Mouse (Mus musculus) kidney, adult 8-10 months (tissue): ENCODE results near the gene Crym.

Experiments
- DNase-seq, 2 experiments: peaks; one replicate each; pipeline ENCODE4 v3.0.0; 2022

The Crym gene

DNA sequence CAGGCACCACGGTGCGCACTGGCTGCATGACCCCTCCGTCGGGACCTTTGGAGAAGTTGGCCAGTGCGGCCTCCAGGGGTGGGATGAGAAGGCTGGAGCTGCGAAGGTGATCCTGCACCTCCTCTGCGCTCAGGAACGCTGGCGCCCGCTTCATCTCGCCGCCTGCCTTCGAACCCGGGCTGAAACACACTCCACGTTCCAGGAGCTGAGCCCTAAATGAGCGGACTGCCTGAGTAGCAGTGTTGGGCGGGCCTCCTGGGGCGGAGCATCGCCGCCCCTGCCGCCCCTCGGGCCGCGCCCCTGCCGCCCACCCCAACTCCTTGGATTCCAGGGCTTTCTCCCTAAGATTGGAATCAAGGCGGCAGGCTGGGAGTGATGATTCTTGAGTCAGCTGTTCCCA, at the start of gene Crym:
TSS of gene Crym (minus strand) at position 341 of the 400 bp plus-strand sequence.
- DNase-seq: peak in 1 of 2 experiments; percentile 20

DNA sequence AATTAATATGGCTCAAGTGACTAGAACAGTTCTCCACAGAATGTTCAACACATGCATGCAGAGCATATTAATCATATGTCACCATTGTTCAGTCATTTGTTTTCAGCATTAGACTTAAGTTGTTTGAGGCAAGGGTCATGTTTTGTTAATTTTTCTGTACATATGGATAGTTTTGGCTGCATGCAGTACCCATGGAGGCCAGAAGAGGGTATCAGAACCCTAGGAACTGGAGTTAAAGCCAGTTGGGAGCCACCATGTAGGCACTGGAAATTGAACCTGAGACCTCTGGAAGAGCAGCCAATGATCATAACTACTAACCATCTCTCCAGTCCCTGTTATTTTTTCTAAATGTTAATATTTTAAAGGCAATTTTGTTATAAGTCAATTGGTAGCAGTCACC, 39.2 kb upstream of the Crym start:
- peak in 1 of 2 experiments; percentile 15 for DNase-seq

DNA sequence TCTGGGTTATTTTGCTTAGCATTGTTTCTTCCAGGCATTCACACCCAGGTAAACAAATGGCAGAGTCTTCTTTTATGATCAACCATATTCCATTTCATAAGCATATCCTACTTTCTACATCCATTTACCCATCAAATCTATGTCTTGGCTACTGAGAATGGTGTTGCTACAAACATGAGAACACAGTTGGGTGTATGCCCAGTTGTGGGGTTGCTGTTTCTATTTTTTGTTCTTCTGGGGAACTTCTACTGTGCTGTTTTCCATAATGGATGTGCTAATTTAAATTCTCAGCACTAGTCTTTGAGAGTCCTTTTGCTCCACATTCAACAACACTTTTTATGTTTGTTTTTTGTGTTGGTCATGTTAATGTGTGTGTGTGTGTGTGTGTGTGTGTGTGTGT, 26.6 kb upstream of the Crym start:
- DNase-seq: no peak

DNA sequence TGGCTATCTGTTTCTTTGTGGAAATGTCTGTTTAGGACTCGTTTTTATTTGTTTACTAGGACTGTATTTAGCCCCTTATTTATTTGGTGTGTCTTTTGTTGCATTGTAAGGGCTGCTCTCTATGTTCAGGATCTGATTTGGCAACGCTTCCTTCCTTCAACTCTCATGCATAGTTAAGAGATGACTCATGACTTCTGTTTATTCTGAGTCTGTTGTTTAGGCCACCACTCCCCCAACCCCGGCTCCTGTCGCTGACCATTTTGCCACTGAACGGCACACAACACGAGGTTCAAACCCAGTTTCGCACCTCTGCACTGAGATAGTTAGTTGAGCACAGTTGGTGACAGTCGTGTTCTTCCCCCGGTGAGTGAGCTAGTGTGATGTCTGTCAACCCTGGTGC, 4.1 kb upstream of the Crym start:
- DNase-seq: no peak

DNA sequence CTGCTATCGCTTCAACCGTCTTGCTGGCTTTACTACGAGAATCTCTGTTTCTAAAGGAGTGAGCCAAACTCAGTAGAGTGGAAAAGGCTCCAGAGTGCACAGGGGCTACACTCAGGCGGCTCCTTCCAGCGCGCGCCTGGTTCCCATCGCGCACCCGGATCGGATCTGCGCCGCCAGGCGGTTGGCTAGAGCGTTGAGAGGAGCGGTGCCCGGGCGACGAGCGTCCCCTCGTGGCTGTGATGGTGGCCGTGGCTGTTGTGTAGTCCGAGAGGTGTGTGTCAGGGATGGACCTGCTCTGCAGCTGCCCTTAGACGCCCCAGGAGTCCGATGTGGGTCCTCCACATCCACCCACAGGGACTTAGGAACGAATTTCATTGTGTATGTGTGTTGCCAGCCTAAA, 1.9 kb upstream of the Crym start, which contains the start of gene Abca14:
TSS of gene Abca14 (plus strand) at position 173 of the 400 bp plus-strand sequence.
- peak; percentile 78 to 93 for DNase-seq

DNA sequence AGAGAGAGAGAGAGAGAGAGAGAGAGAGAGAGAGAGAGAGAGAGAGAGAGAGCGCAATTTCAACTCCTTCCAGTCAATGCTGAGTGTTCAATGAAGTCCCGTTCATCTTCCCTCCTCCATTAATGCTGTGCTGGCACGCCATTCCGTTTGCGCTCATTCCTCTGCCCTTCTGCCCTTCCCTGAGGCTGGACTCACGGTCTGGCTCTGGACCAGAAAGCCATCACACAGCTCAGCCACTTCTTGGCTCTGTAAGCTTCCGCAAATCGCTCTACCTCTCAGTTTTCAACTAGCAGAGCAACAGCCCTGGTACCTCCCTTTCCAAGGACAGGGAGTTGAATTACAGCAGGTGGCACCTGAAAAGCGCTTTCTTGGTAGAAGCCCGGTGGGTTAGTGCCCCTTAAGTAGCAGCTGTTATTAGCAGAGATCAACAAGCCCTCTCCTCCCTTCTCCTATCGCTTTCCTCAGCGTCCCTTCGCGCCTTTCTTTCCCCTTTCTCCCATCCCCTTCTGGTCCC, 623 bp downstream of the Crym start:
- peak; percentile 78 for DNase-seq

DNA sequence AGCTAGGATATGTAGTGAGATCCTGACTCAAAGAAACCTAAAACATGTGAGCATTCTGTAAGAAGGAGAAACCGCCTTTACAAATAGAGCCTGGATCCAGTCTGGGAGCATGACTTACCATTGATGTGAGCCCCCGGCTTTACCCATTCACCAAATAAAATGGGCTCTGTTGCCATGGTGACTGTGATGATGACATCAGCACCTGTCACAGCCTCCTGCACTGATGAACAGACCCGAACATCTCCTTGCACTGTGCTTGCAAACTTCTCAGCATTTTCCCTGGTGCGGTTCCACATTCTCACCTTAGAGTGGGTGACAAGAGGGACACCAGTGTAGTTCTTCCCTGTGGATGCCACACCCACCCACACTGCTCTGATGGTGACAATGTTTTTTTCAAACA, 6.7 kb downstream of the Crym start:
- DNase-seq: no peak

DNA sequence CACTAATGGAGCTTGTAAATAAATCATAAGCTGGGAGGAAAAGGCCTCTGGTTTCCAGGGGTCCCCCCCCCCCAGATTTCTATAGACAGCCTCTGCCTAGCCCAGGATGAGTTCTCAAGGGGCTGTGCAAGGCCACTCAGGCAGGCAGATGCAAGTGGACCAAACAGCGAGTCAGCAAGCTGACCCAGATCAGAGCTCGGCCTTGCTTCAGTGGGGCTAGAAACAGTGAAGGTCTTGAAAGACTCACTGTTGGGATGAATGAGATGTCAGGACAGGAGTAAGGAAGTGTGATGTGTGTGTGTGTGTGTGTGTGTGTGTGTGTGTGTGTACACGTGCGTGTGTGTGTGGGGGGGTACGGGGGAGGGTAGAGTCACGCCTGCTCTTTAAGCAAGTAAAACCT, 9.1 kb downstream of the Crym start:
- no peak for DNase-seq

DNA sequence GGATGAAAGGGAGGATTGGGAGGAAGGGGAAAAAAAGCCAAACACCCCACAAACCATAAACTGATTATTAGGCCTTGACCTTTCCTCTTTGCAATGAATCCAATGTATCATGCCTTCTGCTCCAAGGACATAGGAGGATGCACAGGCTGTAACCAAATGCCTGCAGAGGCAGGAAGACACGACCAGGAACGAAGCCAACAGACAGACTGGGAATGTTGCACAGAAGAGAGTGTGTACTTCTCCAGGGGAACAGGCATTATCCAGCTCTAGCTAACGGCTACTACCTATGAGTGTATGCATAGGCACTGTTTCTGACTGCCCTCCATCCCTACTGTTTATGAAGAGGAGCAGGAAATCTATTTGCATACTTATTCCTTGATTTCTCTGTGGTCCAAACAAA, 9.7 kb downstream of the Crym start:
- no peak for DNase-seq

DNA sequence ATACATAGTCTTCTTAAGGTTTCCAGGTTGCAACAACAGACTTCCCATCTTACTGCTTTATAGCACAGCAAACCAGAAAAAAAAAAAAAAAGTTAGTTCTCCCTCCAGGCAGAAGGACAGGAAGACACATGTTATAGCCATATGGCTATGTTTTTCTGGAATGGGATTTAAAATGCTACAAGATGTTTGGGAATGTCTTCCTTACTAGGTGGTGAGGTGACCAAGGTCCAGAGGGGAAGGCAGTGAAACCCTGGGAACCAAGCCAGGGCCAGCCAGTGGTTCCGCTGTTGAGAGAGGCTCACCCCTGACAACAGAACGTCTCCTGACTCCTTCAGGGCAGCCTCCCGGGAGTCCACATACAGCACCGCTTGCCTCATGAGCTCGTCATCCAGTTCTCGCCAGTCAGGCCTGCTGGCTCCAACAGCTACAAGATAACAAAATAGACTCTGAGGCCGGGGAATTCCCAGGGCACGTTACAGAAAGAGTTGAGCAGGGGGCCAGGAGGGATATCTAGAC, 11.7 kb downstream of the Crym start:
- DNase-seq: peak; percentile 86 to 88

DNA sequence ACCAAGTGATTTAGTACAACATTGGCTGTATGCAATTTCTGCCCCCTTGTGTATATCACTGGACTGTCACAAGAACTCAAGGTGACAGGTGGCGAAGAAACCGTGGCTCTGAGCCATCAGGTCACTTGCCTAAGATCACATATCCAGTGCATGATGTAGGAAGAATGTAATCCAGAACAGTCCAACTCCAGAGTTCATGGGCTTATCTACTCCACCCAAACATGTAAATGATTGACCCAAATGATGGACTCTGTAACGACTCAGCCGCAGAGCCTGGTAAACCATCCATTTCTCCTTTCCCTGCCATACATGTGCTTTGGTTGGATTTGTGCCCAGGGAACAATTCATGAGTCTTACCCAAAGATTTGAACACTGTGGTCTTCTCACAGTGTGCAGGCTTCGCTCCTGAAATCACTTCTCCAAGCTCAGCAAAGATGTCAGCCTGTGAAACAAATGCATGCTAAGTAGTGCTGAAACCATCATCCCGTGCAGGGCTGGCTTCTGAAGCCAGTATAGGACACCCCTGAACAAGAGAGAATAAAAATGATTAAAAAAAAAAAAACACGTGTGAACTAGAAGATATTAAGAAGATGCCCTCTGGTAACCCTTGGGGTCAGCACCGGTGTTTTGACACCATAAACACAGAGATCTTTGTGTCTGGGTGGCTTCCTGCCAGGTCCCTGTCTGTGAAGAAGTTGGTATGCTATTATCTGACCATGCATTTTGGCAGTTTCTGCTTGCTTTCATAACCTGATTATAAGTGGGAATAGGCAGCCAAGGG, 12.4 kb downstream of the Crym start:
- DNase-seq: peak; percentile 76 to 88

DNA sequence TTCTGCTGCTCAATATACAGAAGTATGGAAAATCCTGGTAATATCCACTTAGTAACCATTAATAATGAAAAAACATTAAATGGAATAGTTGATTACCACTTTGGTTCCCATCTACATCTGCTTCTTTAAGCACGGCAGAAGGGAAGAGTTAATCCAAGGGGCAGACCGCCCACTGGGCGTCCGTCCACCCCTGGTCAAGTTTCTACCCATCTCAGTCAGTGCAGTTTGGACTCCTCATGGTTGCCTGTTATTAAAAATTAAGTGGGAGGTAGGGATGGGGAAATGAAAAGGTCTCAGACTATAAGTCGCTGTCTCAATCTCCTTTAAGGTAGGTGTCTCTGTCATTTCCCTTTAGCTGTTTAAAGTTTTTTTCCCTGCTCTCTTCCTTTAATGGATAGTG, 13.0 kb downstream of the Crym start:
- DNase-seq: peak in 1 of 2 experiments; percentile 40

DNA sequence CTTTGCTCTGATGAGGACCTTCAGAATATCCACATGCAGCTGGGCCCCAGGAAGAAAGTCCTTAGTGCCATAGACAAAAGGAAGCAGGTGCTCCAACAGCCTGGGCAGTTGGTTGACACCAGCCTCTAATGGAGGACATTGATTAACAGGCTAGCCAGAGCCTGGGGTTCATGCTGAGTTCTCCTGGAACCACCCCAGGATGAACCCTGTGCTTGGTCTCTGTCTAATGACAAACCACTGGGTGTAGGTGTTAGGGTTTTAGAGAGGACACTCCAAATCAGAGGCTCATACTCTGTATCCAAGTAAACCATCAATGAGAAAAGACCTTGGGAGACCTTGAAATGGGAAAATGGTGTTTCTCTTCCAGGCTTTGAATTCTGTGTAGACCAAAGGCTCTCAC, 19.0 kb downstream of the Crym start:
- DNase-seq: peak in 1 of 2 experiments; percentile 23

DNA sequence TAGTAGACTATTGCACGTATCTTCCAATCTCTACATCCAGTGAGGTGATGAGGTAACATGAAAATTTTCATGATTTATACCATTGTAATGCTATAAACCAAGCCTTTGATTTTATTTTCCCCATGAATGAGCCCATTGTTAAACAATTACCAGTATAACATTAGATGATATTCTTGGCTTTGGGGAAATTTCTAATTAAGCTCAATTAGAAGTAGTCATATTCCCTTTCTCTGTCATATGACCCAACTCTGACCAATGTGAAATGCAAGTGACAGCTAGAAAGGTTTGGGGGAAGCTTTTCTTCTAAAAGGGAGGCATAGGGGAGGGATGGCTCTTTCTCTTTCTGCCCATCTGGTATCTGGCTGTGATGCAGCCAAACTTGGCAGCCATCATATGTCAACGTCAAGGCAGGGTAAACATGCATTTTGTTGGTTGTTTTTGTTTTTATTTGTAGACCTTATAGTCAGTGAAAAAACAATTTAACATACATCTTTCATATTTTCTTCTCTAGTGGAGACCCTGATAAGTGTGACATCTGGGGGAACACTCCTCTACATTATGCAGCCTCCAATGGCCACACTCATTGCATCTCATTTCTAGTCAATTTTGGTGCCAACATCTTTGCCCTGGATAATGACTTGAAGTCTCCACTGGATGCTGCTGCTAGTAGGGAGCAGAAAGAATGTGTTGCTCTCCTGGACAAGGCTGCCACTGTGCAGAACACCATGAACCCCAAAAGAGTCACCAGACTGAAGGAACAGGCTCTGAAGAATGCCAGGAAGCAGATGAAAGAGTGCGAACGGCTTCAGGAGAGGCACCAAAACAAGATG, 20.3 kb downstream of the Crym start:
- no peak for DNase-seq

DNA sequence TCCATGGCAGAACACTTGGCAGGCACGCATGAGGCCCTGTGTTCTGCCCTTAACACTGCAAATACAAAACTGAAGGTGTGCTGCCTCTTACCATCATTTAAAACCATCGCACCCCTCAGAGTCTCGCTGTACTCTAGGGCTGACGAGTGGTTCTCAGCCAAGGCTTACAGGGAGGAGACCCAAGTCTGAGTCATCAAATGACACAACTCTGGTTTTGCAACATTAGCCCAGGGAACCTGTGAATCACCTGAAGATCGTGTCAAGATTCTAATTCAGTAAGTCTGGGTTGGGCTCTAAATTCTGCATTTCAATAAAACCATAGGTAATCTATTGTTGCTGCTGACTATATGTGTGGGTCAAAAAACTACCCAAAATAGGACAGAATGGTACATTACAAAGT, 21.4 kb downstream of the Crym start:
- DNase-seq: no peak

DNA sequence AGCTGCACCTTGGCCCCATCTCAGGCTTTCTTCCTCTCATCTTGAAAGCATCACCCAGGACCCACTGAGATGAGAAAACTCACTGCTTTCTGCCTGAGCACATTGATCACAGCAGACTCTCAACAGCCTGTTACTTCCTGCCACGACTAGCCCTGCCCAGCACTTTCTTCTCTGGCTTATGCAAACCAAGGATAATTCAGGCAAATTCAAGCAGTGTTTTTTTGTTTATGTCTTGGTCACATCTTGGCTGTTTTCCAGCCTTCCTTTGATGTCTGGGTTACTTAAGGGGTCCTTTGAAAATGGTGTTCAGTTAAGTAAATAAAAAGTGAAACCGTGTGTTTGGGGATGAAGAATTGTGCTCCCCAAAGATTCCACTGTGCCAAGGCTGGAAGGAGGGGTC, 23.0 kb downstream of the Crym start:
- DNase-seq: no peak

DNA sequence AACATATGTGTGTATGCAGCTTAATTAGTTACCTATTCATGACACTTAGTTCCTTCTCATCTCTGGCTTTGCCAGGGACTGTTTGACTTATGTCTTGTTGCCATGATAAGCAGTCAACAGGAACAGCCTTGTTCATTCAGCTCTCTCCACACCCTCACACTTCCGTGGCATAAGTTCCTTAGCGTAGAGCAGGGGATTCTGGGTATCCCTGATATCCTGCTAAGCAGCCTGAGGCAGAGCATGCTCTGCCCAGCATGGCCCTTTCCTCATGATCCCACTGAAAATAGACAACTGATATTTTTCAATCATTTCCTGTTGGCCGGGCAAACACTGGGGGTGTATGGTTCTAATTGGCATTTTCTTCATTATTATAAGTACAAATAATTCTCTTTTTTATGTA, 24.3 kb downstream of the Crym start:
- no peak for DNase-seq

DNA sequence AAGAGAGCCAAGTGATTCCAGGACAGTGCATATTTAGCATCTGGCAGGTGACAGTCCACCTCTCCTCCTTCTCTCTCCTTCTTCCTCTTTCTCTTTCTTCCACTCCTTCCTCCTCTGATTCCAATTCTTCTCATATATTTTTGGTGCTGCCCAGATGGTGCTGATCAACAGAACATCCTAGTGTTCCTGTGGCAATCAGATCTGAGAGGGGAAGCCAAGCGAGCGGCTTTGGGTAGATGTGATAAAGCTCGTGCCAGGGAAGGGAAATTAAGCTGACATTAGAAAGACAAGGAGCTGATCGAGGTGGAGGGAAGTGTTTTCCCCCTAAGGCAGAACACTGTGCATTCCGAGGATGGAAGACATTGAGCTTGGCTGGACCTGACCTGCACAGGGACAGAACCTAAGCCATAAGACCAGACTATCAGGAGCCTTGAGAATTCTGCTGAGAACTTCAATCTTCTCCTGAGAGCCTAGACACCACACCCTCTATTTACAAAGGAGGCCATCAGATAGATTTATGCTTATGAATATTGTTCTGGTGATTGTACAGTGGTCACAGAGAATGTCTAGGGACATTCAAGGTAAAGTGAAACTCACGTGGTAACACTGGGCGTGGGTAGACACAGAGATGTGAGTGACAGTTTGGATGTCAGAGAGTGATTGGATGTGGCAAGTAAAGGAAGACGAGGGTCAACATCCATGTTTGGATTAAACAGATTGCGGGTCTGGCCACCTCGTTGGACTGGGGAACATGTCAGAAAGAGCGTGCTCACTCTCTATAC, 27.0 kb downstream of the Crym start:
- no peak for DNase-seq

DNA sequence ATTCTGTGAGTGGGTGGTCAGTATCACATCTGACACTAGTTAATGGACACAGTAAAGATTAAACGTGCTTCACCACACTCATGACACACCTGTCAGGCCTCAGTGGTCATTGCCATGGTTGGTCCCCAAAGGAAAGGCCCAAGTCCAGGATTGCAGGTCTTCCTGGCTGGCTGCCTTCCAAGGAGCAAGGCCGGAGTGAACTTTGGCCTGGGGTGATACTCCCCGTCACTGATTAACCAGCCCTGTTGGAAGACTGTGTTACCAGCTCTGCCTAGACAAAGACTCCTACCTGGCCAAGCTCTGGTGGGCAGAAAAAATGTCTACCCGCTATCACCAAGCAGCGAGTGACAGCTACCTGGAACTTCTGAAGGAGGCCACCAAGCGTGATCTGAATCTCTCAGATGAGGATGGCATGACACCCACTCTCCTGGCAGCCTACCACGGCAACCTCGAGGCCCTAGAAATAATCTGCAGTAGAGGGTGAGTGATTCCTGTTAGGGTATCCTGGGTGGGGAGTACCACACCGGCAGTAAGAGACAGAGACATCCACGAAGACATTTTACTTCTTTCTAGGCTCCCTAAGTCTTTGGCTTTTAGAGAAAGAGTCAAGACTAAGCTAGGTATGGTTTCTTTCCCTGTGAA, 28.2 kb downstream of the Crym start, which contains the start of gene Anks4b:
TSS of gene Anks4b (plus strand) at position 256 of the 642 bp plus-strand sequence.
- peak; percentile 93 to 95 for DNase-seq

DNA sequence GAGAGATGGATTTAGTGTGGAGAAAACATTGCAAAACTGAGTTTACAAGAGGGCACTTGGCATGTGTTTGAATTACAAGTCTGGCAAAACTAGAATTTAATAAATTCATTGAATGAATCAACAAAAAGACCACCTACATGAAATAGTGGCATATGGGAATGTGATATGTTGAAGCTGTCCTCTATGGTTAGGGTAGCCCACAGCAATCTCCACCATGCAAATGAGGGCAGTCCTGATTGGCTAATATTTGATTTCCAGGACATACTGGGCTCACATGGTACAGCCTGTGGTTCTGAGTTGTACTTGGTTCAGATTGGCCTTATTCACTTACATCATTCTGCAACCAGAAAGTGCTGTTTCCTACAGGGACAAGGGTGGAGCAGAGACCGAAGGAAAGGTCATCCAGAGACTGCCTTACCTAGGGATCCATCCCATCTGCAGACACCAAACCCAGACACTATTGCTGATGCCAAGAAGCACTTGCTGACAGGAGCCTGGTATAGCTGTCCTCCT, 29.7 kb downstream of the Crym start:
- DNase-seq: no peak

DNA sequence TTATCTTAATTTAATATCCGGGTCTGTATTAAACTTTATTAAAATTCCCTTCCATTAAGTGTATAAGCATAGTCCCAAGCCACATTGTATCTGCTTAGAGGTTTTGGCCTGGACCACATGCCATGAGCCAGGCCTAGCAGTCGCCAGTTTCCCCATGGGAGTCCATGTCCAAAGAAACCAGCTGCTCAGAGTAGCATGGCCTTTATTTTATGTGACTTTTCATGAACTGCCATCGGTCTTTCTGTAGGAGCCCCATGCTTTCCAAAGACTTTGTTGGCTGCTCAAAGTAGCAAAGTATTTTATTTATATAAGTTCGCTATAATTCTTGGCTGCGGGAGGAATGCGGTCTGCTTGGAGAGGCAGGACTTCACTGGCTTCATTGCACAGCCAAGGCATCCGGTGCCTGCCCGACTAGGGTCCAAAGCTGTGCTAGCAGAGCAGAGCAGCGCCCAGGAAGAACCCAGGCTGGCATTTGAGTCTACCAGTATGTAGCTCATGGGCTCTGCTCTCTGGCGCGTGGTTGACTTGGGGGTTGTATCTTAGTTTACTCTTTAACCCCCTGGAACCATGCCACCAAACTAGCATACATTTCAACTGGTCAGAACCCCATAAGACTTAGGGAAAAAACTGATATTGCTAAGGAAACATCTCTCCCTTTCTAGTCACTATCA, 38.2 kb downstream of the Crym start:
- peak in 1 of 2 experiments; percentile 58 for DNase-seq
